Mouse (Mus musculus) adrenal gland, postnatal 0 days (tissue): ENCODE measurements around the gene Alg12. TPM values are rescaled to one million over a fixed set of nuclear protein-coding genes. Genes with fewer than 3 reads are reported as not detected.

ENCODE experiments used
- polyA plus RNA-seq: library from polyadenylated mRNA; unstranded; fragments of >200 nt; fragmentation: Nextera tagmentation; extraction: Ambion mirVana; gene quantifications from 2 replicates; pipeline ENCODE4 v1.2.1, GENCODE M21; 2015

Gene Alg12
- 8.8 and 11.5 TPM in 2 replicates for polyA plus RNA-seq

GRCm38 (mm10) chr15:88819026-88819905 is at the start of gene Alg12, which contains the start of gene Creld2:
TSS of gene Alg12 (minus strand) at chr15:88819318.
TSS of gene Creld2 (plus strand) at chr15:88819646.

DNA sequence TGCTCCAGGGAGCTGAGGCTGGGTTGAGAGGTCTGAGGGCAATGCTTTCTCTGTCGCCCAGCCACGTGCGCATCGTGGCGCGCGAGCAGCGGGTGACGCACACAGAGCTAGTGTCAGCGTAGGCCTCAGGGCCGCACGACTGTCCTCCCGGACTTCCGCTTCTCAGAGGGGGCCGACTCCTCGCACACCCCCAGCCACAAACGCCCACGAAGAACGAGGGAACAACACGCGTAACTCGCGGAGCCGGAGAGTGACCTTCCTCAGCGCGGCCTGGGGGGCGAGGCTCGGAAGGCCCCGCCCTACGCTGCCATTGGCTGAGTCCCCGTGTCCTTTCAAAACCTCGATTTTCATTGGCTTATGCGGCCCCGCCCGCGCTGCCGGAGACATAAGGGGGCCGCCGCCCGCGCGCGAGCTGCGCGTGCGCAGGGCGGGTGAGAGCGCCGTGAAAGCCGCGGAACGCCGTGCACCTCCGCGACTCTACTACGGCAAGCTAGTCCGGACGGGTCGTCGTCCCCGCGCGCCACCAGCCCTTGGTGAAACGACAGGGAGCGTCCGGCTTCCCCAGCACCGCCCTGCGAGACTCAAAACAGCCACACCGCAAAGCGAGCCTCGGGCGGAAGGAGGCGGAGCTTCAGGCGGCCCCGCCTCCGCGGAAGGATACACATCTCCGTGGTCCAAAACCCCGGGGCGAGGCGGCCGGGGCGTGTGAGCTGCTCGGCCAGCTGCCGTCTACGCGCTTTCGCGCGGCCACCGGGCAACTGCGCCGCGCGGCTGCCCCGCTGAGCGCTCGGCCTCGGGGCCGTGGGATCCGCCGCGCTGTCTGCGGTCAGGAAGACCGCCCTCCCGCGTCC is 42.9 kb upstream of the Alg12 start, which contains the start of gene Pim3:
Gene Pim3, plus strand, starts transcription at position 415 of the 851 bp plus-strand sequence.

Other genes starting within 250 kb of the Alg12 start
- not detected in 2 replicates for gene Zdhhc25, start 219.0 kb downstream of the Alg12 start, polyA plus RNA-seq
- gene Brd1, start 85.1 kb downstream of the Alg12 start, polyA plus RNA-seq: 8.1 and 10.9 TPM in 2 replicates
- gene Zbed4, start 67.7 kb downstream of the Alg12 start, polyA plus RNA-seq: 3.0 and 3.3 TPM in 2 replicates
- gene Creld2, start 328 bp upstream of the Alg12 start, polyA plus RNA-seq: 33.1 and 44.2 TPM in 2 replicates
- gene Pim3, start 42.9 kb upstream of the Alg12 start, polyA plus RNA-seq: 40.0 and 40.8 TPM in 2 replicates
- gene Ttll8, start 135.1 kb upstream of the Alg12 start, polyA plus RNA-seq: not detected in 2 replicates
- 0.17 TPM in 1 of 2 replicates, not detected in the other for gene Mlc1, start 159.7 kb upstream of the Alg12 start, polyA plus RNA-seq
- gene Mov10l1, start 163.6 kb upstream of the Alg12 start, polyA plus RNA-seq: 1.0 TPM in 1 of 2 replicates, not detected in the other
- gene Panx2, start 240.4 kb upstream of the Alg12 start, polyA plus RNA-seq: 0.59 and 0.96 TPM in 2 replicates